Mouse (Mus musculus): ENCODE measurements around the gene Mettl8.

DNA sequence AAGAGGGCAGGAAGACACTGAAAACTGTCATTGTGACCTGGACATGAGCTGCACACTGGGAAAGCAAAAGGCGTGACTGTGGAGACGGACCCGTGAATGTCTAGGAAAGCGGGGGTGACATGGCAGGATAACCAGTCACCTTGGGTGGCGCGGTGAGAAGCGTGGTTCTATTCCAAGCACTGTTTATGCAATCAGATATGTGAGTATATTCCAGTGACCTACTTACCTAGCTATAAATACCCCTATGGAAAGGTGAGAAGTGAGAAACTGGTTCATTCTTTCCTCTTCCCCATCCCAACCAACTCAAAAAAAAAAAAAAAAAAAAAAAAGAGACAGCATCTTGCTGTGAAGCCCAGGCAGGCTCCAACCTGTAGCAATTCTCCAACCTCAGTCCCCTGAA lies 58.9 kb downstream of the Mettl8 start:
- TF ChIP-seq POLR2A (IDR thresholded peaks at IDR 0.05; ENCODE audit: low read depth, low read length) (no peak), CTCF (conservative IDR thresholded peaks at IDR 0.05; ENCODE audit: insufficient read depth, insufficient read length, low read depth, low read length) (no peak)

All from kidney, adult 2 months (tissue).